Mouse (Mus musculus): ENCODE data around the gene Ptpn1. TPM values are rescaled to one million over a fixed set of nuclear protein-coding genes. Genes with fewer than 3 reads are reported as not detected.

Gene Ptpn1
- 186 TPM for polyA plus RNA-seq (2017; shearing (Covaris generic))

DNA sequence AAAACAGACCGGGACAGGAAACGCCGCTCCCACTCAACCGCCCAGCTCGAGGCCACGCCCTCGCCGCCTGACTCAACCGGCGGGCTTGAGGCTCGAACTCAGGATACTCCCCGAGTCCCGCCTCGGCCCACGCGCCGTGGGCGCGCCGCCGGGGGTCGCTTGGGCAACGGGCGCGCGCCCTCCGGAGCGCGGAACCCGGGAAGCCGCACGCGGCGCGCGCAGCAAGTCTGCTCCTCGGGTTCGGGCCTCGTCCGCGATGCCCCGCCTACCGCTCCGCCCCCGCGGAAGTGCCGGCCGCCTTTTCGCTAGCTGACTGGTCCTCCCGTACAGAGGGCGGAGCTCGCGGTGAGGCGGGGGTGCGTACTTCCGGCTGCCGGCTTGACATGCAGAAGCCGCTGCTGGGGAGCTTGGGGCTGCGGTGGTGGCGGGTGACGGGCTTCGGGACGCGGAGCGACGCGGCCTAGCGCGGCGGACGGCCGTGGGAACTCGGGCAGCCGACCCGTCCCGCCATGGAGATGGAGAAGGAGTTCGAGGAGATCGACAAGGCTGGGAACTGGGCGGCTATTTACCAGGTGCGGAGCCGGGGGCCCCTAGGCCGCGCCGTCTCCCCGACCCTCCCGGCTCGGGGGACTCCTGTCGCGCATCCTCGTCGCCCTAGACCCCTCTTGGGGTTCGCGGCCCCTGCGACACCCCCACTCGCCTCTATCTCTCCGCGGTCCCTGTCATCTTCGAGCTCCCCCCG lies at the start of gene Ptpn1:
Gene Ptpn1 (plus strand): TSS at position 73 of the 742 bp plus-strand sequence.

DNA sequence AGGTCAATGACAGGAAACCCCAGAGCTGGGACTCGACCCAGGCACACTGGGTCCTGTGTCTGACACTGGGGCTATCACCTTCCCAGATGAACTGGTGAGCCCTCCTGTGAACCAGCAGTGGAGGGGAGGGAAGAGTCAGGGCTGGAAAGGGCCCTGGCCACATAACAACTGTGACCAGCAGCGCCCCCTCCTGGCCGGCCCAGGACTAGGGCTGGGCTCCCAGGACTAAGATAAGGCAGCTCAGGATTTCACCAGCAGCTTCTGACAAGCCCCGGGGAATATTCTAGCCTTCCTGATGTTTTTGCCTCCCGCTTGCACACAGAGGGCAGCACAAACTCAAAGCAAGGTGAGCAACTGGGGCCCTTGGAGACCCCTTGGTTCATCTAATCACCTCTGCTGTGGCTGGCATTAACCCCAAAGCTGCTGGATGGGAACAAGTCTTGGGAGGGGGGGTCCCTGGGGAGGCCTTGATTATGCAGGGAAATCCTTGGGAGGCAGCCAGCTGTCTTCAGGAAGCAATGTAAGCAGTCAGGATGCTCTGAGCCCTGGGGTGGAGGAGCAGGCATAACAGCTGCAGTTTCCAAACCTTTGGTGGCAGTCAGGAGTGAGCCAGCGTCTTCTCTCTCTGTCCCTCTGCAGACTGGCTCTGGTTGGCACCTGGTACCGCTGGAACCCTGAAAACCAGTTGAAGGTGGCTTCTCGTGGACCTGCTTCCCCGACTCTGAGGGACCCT lies 78.2 kb downstream of the Ptpn1 start, which contains the start of gene Ripor3:
Gene Ripor3 (minus strand): TSS at position 683 of the 733 bp plus-strand sequence.

Other genes starting within 250 kb of the Ptpn1 start
- gene Cebpb, start 243.1 kb upstream of the Ptpn1 start, polyA plus RNA-seq (2017; shearing (Covaris generic)) = 156 TPM
- 92.1 TPM for gene Tmem189, start 242.2 kb upstream of the Ptpn1 start, polyA plus RNA-seq (2017; shearing (Covaris generic))
- gene Ripor3, start 78.6 kb downstream of the Ptpn1 start, polyA plus RNA-seq (2017; shearing (Covaris generic)) = 1.4 TPM
- gene Pard6b, start 148.9 kb downstream of the Ptpn1 start, polyA plus RNA-seq (2017; shearing (Covaris generic)) = 3.0 TPM